Mouse (Mus musculus) heart, embryonic 16.5 days (tissue): ENCODE measurements at regions not wholly inside any gene's neighbourhood (a gene's known extent, or its start where the extent isn't known, plus 50 kb on each side); places are given as distances from the start of the nearest gene placed in this dataset.
A peak's percentile ranks its signal among the peaks of the same experiment; 100 is the strongest.
"Not testable (repeated sequence)": the region's sequence is repeated elsewhere in the genome, so short reads cannot be mapped to it uniquely, and the experiment has no call there.

Source experiments
- ATAC-seq: fragments of 200-750 bp; cut with Nextera tagmentation; replicated peaks from 2 replicates; pipeline ENCODE4 v1.8.0; 2017; ENCODE audit warnings: moderate number of reproducible peaks; ENCODE audit not compliant: insufficient read depth, low FRiP score; ENCODE audit errors: extremely low read depth
- H3K27ac ChIP-seq: fragments of 300-500 bp; sonication (generic); 2 replicates; pipeline ENCODE4 v1.5.1; 2014; ENCODE audit warnings: mild to moderate bottlenecking, low read length, control low read depth, moderate library complexity
- H3K27me3 ChIP-seq: fragments of 300-500 bp; sonication (generic); 2 replicates; pipeline ENCODE4 v1.6.1; 2014; ENCODE audit warnings: low read length, mixed read lengths; ENCODE audit not compliant: control insufficient read depth, insufficient read depth
- H3K36me3 ChIP-seq: fragments of 300-500 bp; sonication (generic); 2 replicates; pipeline ENCODE4 v1.6.1; 2014; ENCODE audit not compliant: control insufficient read depth, insufficient read depth
- H3K4me1 ChIP-seq: fragments of 300-500 bp; sonication (generic); 2 replicates; pipeline ENCODE4 v1.6.1; 2014; ENCODE audit warnings: low read length, mixed read lengths; ENCODE audit not compliant: control insufficient read depth, insufficient read depth
- H3K4me2 ChIP-seq: fragments of 300-500 bp; sonication (generic); 2 replicates; pipeline ENCODE4 v1.6.1; 2014; ENCODE audit warnings: low read depth, mild to moderate bottlenecking, control low read depth, low read length
- H3K4me3 ChIP-seq: fragments of 300-500 bp; sonication (generic); 2 replicates; pipeline ENCODE4 v1.5.1; 2014; ENCODE audit warnings: mild to moderate bottlenecking, control low read depth, low read length
- H3K9ac ChIP-seq: fragments of 300-500 bp; sonication (generic); 2 replicates; pipeline ENCODE4 v1.6.1; 2014; ENCODE audit warnings: low read length, control low read depth
- H3K9me3 ChIP-seq: fragments of 300-500 bp; sonication (generic); replicated peaks from 2 replicates; pipeline ENCODE4 v1.6.1; 2016; ENCODE audit warnings: low read length; ENCODE audit not compliant: control insufficient read depth
- WGBS: fragments of 180-500 bp; shearing (Covaris S2); extraction: QIAGEN DNeasy Blood & Tissue Kit; methylation state at CpG from one replicate; pipeline ENCODE4 v1.1.7; 2014; 5-methylcytosine and 5-hydroxymethylcytosine counted together

- Histone ChIP-seq H3K36me3 (no peaks in the 10 kb centered on the region), H3K4me1 (no peaks in the 10 kb centered on the region), H3K27me3 (no peaks in the 10 kb centered on the region), H3K27ac (no peak overlapping the region), H3K9ac (no peak overlapping the region), H3K4me2 (no peak overlapping the region), H3K9me3 (no peaks in the 10 kb centered on the region), H3K4me3 (no peak overlapping the region)
- ATAC-seq, result no peak
- WGBS, result 68% methylated on average over 4 of the region's 4 CpGs
Measured at GRCm38 (mm10) chr3:79002173-79002848, 284.0 kb downstream of the Rapgef2 start.

- ATAC-seq, result no peak
- H3K4me1 ChIP-seq, result no peaks in the 10 kb centered on the region
- WGBS, result 70% methylated on average over 4 of the region's 4 CpGs
- no peak overlapping the region for H3K4me3 ChIP-seq
- H3K9ac ChIP-seq, result no peak overlapping the region
- no peaks in the 10 kb centered on the region for H3K9me3 ChIP-seq
- no peak overlapping the region for H3K4me2 ChIP-seq
- H3K27me3 ChIP-seq, result no peaks in the 10 kb centered on the region
- H3K27ac ChIP-seq, result no peak overlapping the region
- H3K36me3 ChIP-seq, result no peaks in the 10 kb centered on the region
Measured at GRCm38 (mm10) chr3:79001754-79002153, 284.6 kb downstream of the Rapgef2 start.

GRCm38 (mm10) chr3:79000293-79000692 is 286.0 kb downstream of the Rapgef2 start:
- ATAC-seq, result no peak
- H3K9ac ChIP-seq, result no peak overlapping the region
- H3K4me2 ChIP-seq, result no peak overlapping the region
- H3K36me3 ChIP-seq, result no peaks in the 10 kb centered on the region
- H3K27ac ChIP-seq, result no peak overlapping the region
- no peaks in the 10 kb centered on the region for H3K4me1 ChIP-seq
- 66% methylated on average over 2 of the region's 2 CpGs for WGBS
- H3K4me3 ChIP-seq, result no peak overlapping the region
- no peaks in the 10 kb centered on the region for H3K9me3 ChIP-seq
- H3K27me3 ChIP-seq, result no peaks in the 10 kb centered on the region

- no peak overlapping the region for H3K4me3 ChIP-seq
- no peaks in the 10 kb centered on the region for H3K4me1 ChIP-seq
- no peaks in the 10 kb centered on the region for H3K36me3 ChIP-seq
- H3K4me2 ChIP-seq, result no peak overlapping the region
- ATAC-seq, result no peak
- WGBS, result 74% methylated on average over 3 of the region's 3 CpGs
- no peak overlapping the region for H3K27ac ChIP-seq
- no peaks in the 10 kb centered on the region for H3K27me3 ChIP-seq
- H3K9ac ChIP-seq, result no peak overlapping the region
- no peaks in the 10 kb centered on the region for H3K9me3 ChIP-seq
Measured at GRCm38 (mm10) chr3:78999803-79000202, 286.5 kb downstream of the Rapgef2 start.

DNA sequence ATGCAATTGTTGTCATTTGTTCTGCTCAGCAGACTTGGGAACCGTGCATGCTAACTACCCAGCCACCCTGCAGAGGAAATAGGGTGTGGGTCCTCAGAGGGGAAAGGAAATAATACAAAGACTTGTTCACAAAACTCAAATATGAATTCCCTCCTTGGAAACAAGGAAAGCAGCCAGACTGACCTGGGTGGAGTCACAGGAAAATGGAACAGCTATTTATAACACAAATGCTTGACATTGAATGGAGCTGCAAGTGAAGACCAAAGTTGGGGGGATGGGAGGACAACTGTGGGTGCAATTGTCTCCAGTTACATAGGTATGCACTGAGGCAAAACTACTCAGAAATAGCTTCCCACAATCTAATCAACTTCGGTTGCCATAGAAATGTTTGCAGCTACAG is 298.2 kb downstream of the Rapgef2 start:
- H3K9ac ChIP-seq, result no peak overlapping the region
- H3K36me3 ChIP-seq, result no peaks in the 10 kb centered on the region
- peak; percentile 69 for ATAC-seq
- no peak overlapping the region for H3K4me2 ChIP-seq
- no peaks in the 10 kb centered on the region for H3K9me3 ChIP-seq
- no peaks in the 10 kb centered on the region for H3K27me3 ChIP-seq
- H3K4me1 ChIP-seq, result peaks cover 13% of the 10 kb centered on the region
- 0 out of 2 replicates have a peak overlapping the region, but pooled peaks have one; percentile 40 for H3K27ac ChIP-seq
- no peak overlapping the region for H3K4me3 ChIP-seq
- 48% methylated on average over 2 of the region's 2 CpGs for WGBS

DNA sequence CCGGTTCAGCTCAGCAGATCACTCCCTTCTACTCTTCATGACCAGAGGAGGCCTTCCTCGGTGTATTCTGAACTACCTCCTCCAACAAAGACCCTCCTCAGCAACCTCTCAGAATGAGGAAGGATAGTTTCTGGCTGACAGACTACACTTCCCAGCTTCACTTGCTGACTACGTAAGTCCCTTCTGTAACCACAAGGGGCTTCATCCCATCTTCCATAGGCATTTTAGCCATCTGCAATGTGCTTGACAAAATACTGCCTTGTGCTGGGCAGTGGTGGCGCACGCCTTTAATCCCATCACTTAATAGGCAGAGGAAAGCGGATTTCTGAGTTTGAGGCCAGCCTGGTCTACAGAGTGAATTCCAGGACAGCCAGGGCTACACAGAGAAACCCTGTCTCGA is 299.6 kb downstream of the Rapgef2 start:
- H3K27me3 ChIP-seq, result no peaks in the 10 kb centered on the region
- no peak overlapping the region for H3K9ac ChIP-seq
- H3K27ac ChIP-seq, result no peak overlapping the region
- no peak overlapping the region for H3K4me2 ChIP-seq
- no peaks in the 10 kb centered on the region for H3K9me3 ChIP-seq
- H3K4me3 ChIP-seq, result no peak overlapping the region
- WGBS, result 74% methylated on average over 6 of the region's 7 CpGs
- H3K4me1 ChIP-seq, result peaks cover 13% of the 10 kb centered on the region
- ATAC-seq, result no peak
- no peaks in the 10 kb centered on the region for H3K36me3 ChIP-seq

DNA sequence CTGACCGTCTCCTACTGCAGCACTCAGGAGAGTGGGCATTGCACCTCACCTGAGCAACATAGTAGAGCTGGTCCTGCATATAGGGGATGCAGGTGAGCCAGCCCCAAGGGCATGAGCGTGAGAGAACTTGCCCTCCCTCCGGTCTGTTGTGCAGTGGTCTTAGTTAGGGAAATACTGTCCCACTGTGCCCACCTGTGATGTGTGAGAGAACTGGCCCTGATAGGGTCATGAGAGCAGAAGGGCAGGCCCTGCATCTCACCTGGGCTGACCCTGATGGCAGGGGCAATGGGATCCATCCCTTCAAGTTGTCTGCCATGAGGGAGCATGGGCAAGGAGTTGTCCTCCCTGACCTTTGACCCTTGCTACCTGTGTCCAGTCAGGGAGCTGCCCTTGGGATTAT is 305.3 kb downstream of the Rapgef2 start:
- no peak for ATAC-seq
- H3K27ac ChIP-seq, result no peak overlapping the region
- WGBS, result 73% methylated on average over 3 of the region's 3 CpGs
- no peak overlapping the region for H3K4me2 ChIP-seq
- H3K4me1 ChIP-seq, result peaks cover 2% of the 10 kb centered on the region; the same call in 1 of the 2 replicates
- no peak overlapping the region for H3K4me3 ChIP-seq
- no peaks in the 10 kb centered on the region for H3K27me3 ChIP-seq
- H3K9me3 ChIP-seq, result no peaks in the 10 kb centered on the region
- H3K36me3 ChIP-seq, result no peaks in the 10 kb centered on the region
- H3K9ac ChIP-seq, result no peak overlapping the region

DNA sequence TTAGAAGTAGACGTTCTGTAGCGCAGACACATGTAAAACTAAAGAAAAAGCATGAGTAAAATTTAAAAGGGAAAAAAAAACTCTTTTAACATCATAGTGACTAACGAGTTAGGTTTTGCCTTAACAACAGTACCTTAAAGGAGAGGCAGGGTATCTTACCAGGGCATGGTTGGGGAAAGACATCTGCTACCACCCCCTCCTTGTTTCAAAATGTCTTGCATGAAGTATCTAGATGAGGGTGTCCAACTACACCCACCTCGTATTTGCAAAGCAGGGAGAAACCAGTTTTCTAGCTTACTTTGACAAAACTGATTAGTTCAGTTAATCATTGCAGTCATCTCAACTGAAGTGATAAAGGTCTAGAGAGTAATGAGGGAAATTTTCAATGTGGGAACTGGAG is 307.5 kb downstream of the Rapgef2 start:
- Histone ChIP-seq H3K4me3 (no peak overlapping the region), H3K9ac (no peak overlapping the region), H3K4me2 (no peak overlapping the region), H3K27ac (no peak overlapping the region), H3K27me3 (no peaks in the 10 kb centered on the region), H3K36me3 (no peaks in the 10 kb centered on the region), H3K9me3 (no peaks in the 10 kb centered on the region), H3K4me1 (no peaks in the 10 kb centered on the region)
- 74% methylated on average over 4 of the region's 4 CpGs for WGBS
- ATAC-seq, result no peak

GRCm38 (mm10) chr3:78966683-78967549 is 319.4 kb downstream of the Rapgef2 start:
- peak overlapping the region; percentile 61 for H3K4me3 ChIP-seq
- H3K4me1 ChIP-seq, H3K9me3 ChIP-seq, H3K27me3 ChIP-seq, H3K36me3 ChIP-seq, H3K27ac ChIP-seq: not testable (repeated sequence)
- H3K4me2 ChIP-seq, result peak overlapping the region; percentile 77
- peak; percentile 80 for ATAC-seq
- WGBS, result 4% methylated on average over 47 of the region's 57 CpGs
- peak overlapping the region; percentile 71 for H3K9ac ChIP-seq
